In genomic region chr11:75530845-75531373, GRCm38 (mm10) we compare ENCODE assay signal across 8 mouse cellular contexts. TPM values are rescaled to one million over a fixed set of nuclear protein-coding genes. Genes with fewer than 3 reads are reported as not detected.
DNase-seq lines count a peak whose midpoint lies in the region; ATAC-seq and TF ChIP-seq lines count a peak whose summit lies in the region.

No protein-coding gene starts in this region.

- no peaks in the 10 kb centered on the region for H3K79me2 ChIP-seq in myocyte (ENCODE audit: control insufficient read depth, insufficient read depth)

- H3K4me2 ChIP-seq in forebrain, embryonic 12.5 days: peak overlapping the region; percentile 95
- peak overlapping the region; percentile 100 for H3K4me2 ChIP-seq in limb, embryonic 11.5 days (ENCODE audit: low read depth, severe bottlenecking)
- peak overlapping the region; percentile 100 for H3K4me2 ChIP-seq in myocyte (ENCODE audit: low read depth)

- ATAC-seq in forebrain, embryonic 12.5 days (ENCODE audit: low FRiP score): peak; percentile 24
- ATAC-seq in limb, embryonic 11.5 days (ENCODE audit: insufficient number of reproducible peaks, low FRiP score, low TSS enrichment, low read depth): peak; percentile 17; the same call in 1 of the 2 replicates

- peak overlapping the region; percentile 96 for H3K27ac ChIP-seq in kidney, adult 2 months (ENCODE audit: insufficient read depth, low read depth, low read length)
- H3K27ac ChIP-seq in forebrain, embryonic 12.5 days: peak overlapping the region; percentile 97
- peak overlapping the region; percentile 74 for H3K27ac ChIP-seq in limb, embryonic 11.5 days (replicated peaks; ENCODE audit: low read depth, low read length)

- WGBS in kidney, adult 2 months: under 1% methylated on average over 31 of the region's 31 CpGs
- WGBS in forebrain, embryonic 12.5 days: under 1% methylated on average over 31 of the region's 31 CpGs
- WGBS in limb, embryonic 11.5 days: 0% methylated on average over 31 of the region's 31 CpGs

- H3K9ac ChIP-seq in forebrain, embryonic 12.5 days: peak overlapping the region; percentile 87
- peak overlapping the region; percentile 83 for H3K9ac ChIP-seq in limb, embryonic 11.5 days (ENCODE audit: low read length)

- H3K27me3 ChIP-seq in kidney, adult 2 months (replicated peaks; ENCODE audit: control insufficient read depth, insufficient read depth, low read length): no peaks in the 10 kb centered on the region
- no peaks in the 10 kb centered on the region for H3K27me3 ChIP-seq in forebrain, embryonic 12.5 days
- no peaks in the 10 kb centered on the region for H3K27me3 ChIP-seq in limb, embryonic 11.5 days (ENCODE audit: control insufficient read depth, insufficient read depth, low read length)
- no peaks in the 10 kb centered on the region for H3K27me3 ChIP-seq in myocyte (ENCODE audit: control insufficient read depth, insufficient read depth, insufficient read length)

- DNase-seq in kidney, adult 2 months: no peak
- DNase-seq in kidney, adult 8-10 months: no peak
- DNase-seq in adrenal gland, postnatal 25 days: peak; percentile 29
- peak; percentile 71 for DNase-seq in limb, embryonic 11.5 days (ENCODE audit: low spot score)
- DNase-seq in right cerebral cortex, postnatal 14 days: no peak
- DNase-seq in layer of hippocampus, postnatal 36 days: no peak

- H3K4me1 ChIP-seq in kidney, adult 2 months (ENCODE audit: control insufficient read depth, insufficient read depth, low read length): peaks cover 3% of the 10 kb centered on the region; the same call in 1 of the 2 replicates
- H3K4me1 ChIP-seq in forebrain, embryonic 12.5 days: peaks cover 17% of the 10 kb centered on the region
- H3K4me1 ChIP-seq in limb, embryonic 11.5 days (ENCODE audit: control insufficient read depth, insufficient read depth, low read length): peaks cover 7% of the 10 kb centered on the region

- no peaks in the 10 kb centered on the region for H3K36me3 ChIP-seq in kidney, adult 2 months (ENCODE audit: control insufficient read depth, insufficient read depth, low read length)
- no peaks in the 10 kb centered on the region for H3K36me3 ChIP-seq in forebrain, embryonic 12.5 days (replicated peaks)
- no peaks in the 10 kb centered on the region for H3K36me3 ChIP-seq in limb, embryonic 11.5 days (ENCODE audit: control insufficient read depth, insufficient read depth, low read length)
- H3K36me3 ChIP-seq in myocyte (ENCODE audit: control insufficient read depth, insufficient read depth): no peaks in the 10 kb centered on the region

- TF ChIP-seq POLR2A in kidney, adult 2 months (IDR thresholded peaks at IDR 0.05; ENCODE audit: low read depth, low read length): no peak
- TF ChIP-seq POLR2A in myocyte (IDR thresholded peaks at IDR 0.05; ENCODE audit: insufficient read length, low read depth): no peak

- no peaks in the 10 kb centered on the region for H3K9me3 ChIP-seq in forebrain, embryonic 12.5 days
- no peaks in the 10 kb centered on the region for H3K9me3 ChIP-seq in limb, embryonic 11.5 days (ENCODE audit: control insufficient read depth, low read length)

- H3K4me3 ChIP-seq in kidney, adult 2 months (ENCODE audit: insufficient read depth, low read depth, low read length): peak overlapping the region; percentile 68
- peak overlapping the region; percentile 76 for H3K4me3 ChIP-seq in forebrain, embryonic 12.5 days (replicated peaks)
- peak overlapping the region; percentile 66 for H3K4me3 ChIP-seq in limb, embryonic 11.5 days (ENCODE audit: low read depth, low read length)
- peak overlapping the region; percentile 87 for H3K4me3 ChIP-seq in myocyte

- H3ac ChIP-seq in myocyte (ENCODE audit: control insufficient read depth, insufficient read length): peak overlapping the region; percentile 54

- TF ChIP-seq CTCF in kidney, adult 2 months (conservative IDR thresholded peaks at IDR 0.05; ENCODE audit: insufficient read depth, insufficient read length, low read depth, low read length): no peak

TF ChIP-seq in myocyte, 11 proteins besides CTCF, POLR2A, EP300 and RAD21:
- no peak for TF ChIP-seq POLR2AphosphoS2 (IDR thresholded peaks at IDR 0.05; ENCODE audit: insufficient read length, low read depth)
- no peak for TF ChIP-seq SRF (IDR thresholded peaks at IDR 0.05; ENCODE audit: control insufficient read depth, insufficient read length, low read depth)
- TF ChIP-seq E2F4 (IDR thresholded peaks at IDR 0.05; ENCODE audit: insufficient read depth): no peak
- TF ChIP-seq MYOD1 (IDR thresholded peaks at IDR 0.05; ENCODE audit: control insufficient read depth in 1 of 3, insufficient read length in 2 of 3, low read depth in 2 of 3): no peak

RNA-seq across cellular contexts. Expression of gene Slc43a2, which starts 0.6 kb away (rescaled TPM):
- 148 and 174 TPM in 2 replicates for polyA plus RNA-seq in kidney, adult 2 months (2012; rRNA removed)
- total RNA-seq in adrenal gland, postnatal 25 days (2021): 23.0 and 24.0 TPM in 2 replicates
- polyA plus RNA-seq in forebrain, embryonic 12.5 days (2016; fragmentation: Nextera tagmentation; extraction: Ambion mirVana): 11.4 TPM in 2 replicates
- polyA plus RNA-seq in limb, embryonic 11.5 days (2014; fragmentation: Nextera tagmentation; extraction: Ambion mirVana): 4.0 and 4.2 TPM in 2 replicates
- polyA plus RNA-seq in myocyte (2012; fragmentation: generic; extraction: Trizol): 15.9 TPM
- total RNA-seq in layer of hippocampus, postnatal 36 days (2021): 10 to 100 TPM; 50.7 to 51.3 TPM

RNA-seq across cellular contexts. Expression of gene Scarf1, which starts 17.6 kb away (rescaled TPM):
- polyA plus RNA-seq in kidney, adult 2 months (2012; rRNA removed): 13.3 and 17.3 TPM in 2 replicates
- 9.4 and 10.0 TPM in 2 replicates for total RNA-seq in adrenal gland, postnatal 25 days (2021)
- 3.0 and 3.9 TPM in 2 replicates for polyA plus RNA-seq in forebrain, embryonic 12.5 days (2016; fragmentation: Nextera tagmentation; extraction: Ambion mirVana)
- 4.5 and 4.7 TPM in 2 replicates for polyA plus RNA-seq in limb, embryonic 11.5 days (2014; fragmentation: Nextera tagmentation; extraction: Ambion mirVana)
- 0.06 TPM for polyA plus RNA-seq in myocyte (2012; fragmentation: generic; extraction: Trizol)
- 1 to 10 TPM; 1.1 TPM for total RNA-seq in layer of hippocampus, postnatal 36 days (2021)

RNA-seq across cellular contexts. Expression of gene Rilp, which starts 21.0 kb away (rescaled TPM):
- 19.3 and 19.8 TPM in 2 replicates for polyA plus RNA-seq in kidney, adult 2 months (2012; rRNA removed)
- total RNA-seq in adrenal gland, postnatal 25 days (2021): 12.7 and 14.6 TPM in 2 replicates
- polyA plus RNA-seq in forebrain, embryonic 12.5 days (2016; fragmentation: Nextera tagmentation; extraction: Ambion mirVana): 0.22 and 0.34 TPM in 2 replicates
- 0.50 and 0.59 TPM in 2 replicates for polyA plus RNA-seq in limb, embryonic 11.5 days (2014; fragmentation: Nextera tagmentation; extraction: Ambion mirVana)
- 4.6 TPM for polyA plus RNA-seq in myocyte (2012; fragmentation: generic; extraction: Trizol)
- 1 to 10 TPM in 1 of 2 experiments, under 1 TPM in 1; 0.90 to 1.3 TPM for total RNA-seq in layer of hippocampus, postnatal 36 days (2021)

RNA-seq across cellular contexts. Expression of gene Prpf8, which starts 44.3 kb away (rescaled TPM):
- polyA plus RNA-seq in kidney, adult 2 months (2012; rRNA removed): 88.0 and 92.7 TPM in 2 replicates
- total RNA-seq in adrenal gland, postnatal 25 days (2021): 147 and 166 TPM in 2 replicates
- polyA plus RNA-seq in forebrain, embryonic 12.5 days (2016; fragmentation: Nextera tagmentation; extraction: Ambion mirVana): 87.9 and 92.6 TPM in 2 replicates
- 111 and 123 TPM in 2 replicates for polyA plus RNA-seq in limb, embryonic 11.5 days (2014; fragmentation: Nextera tagmentation; extraction: Ambion mirVana)
- 93.0 TPM for polyA plus RNA-seq in myocyte (2012; fragmentation: generic; extraction: Trizol)
- 100 to 1,000 TPM; 126 to 130 TPM for total RNA-seq in layer of hippocampus, postnatal 36 days (2021)

RNA-seq across cellular contexts. Expression of gene Pitpna, which starts 57.0 kb away (rescaled TPM):
- 43.8 and 60.3 TPM in 2 replicates for polyA plus RNA-seq in kidney, adult 2 months (2012; rRNA removed)
- total RNA-seq in adrenal gland, postnatal 25 days (2021): 182 and 184 TPM in 2 replicates
- 95.5 and 96.1 TPM in 2 replicates for polyA plus RNA-seq in forebrain, embryonic 12.5 days (2016; fragmentation: Nextera tagmentation; extraction: Ambion mirVana)
- polyA plus RNA-seq in limb, embryonic 11.5 days (2014; fragmentation: Nextera tagmentation; extraction: Ambion mirVana): 67.3 and 70.7 TPM in 2 replicates
- polyA plus RNA-seq in myocyte (2012; fragmentation: generic; extraction: Trizol): 125 TPM
- 100 to 1,000 TPM; 283 to 291 TPM for total RNA-seq in layer of hippocampus, postnatal 36 days (2021)

Comparison
In these comparisons a context has a peak if more than half of its experiments do, and no peak if none do; other contexts are left out.
1. DNase-seq: peak in adrenal gland, postnatal 25 days (single experiment) and limb, embryonic 11.5 days (single experiment); none in kidney, adult 2 months (single experiment), kidney, adult 8-10 months (0 of 2), right cerebral cortex, postnatal 14 days (single experiment) and layer of hippocampus, postnatal 36 days (0 of 2).
2. Peak in every context shown above with its lines, with median percentiles within 50 percentile points of each other: H3K27ac ChIP-seq, H3K4me3 ChIP-seq and H3K4me2 ChIP-seq.